Mouse (Mus musculus) hindbrain, postnatal 0 days (tissue): ENCODE data around the gene Cntn4. TPM values are rescaled to one million over a fixed set of nuclear protein-coding genes. Genes with fewer than 3 reads are reported as not detected.

Source experiments
- ATAC-seq: fragments of 200-750 bp; cut with Nextera tagmentation; 2 replicates; pipeline ENCODE4 v1.8.0; 2017; ENCODE audit warnings: mild to moderate bottlenecking, moderate TSS enrichment, moderate library complexity
- DNase-seq: peaks from one replicate; pipeline ENCODE4 v3.0.0-alpha.2; 2015; ENCODE audit warnings: low spot score
- H3K27ac ChIP-seq: fragments of 300-500 bp; sonication (generic); 2 replicates; pipeline ENCODE4 v1.5.1; 2014; ENCODE audit warnings: mild to moderate bottlenecking
- H3K27me3 ChIP-seq: fragments of 300-500 bp; sonication (generic); 2 replicates; pipeline ENCODE4 v1.6.1; 2014; ENCODE audit warnings: low read length, mixed read lengths; ENCODE audit not compliant: insufficient read depth
- H3K36me3 ChIP-seq: fragments of 300-500 bp; sonication (generic); 2 replicates; pipeline ENCODE4 v1.6.1; 2014; ENCODE audit warnings: low read length, mixed read lengths; ENCODE audit not compliant: insufficient read depth
- H3K4me1 ChIP-seq: fragments of 300-500 bp; sonication (generic); 2 replicates; pipeline ENCODE4 v1.6.1; 2014; ENCODE audit warnings: antibody characterized with exemption, low read length, mixed read lengths; ENCODE audit not compliant: insufficient read depth
- H3K4me2 ChIP-seq: fragments of 300-500 bp; sonication (generic); 2 replicates; pipeline ENCODE4 v1.6.1; 2014; ENCODE audit warnings: low read depth, mild to moderate bottlenecking, low read length, moderate library complexity, mixed read lengths
- H3K4me3 ChIP-seq: fragments of 300-500 bp; sonication (generic); 2 replicates; pipeline ENCODE4 v1.5.1; 2014; ENCODE audit warnings: low read length
- H3K9ac ChIP-seq: fragments of 300-500 bp; sonication (generic); replicated peaks from 2 replicates; pipeline ENCODE4 v1.6.1; 2014; ENCODE audit warnings: mild to moderate bottlenecking, low read length, moderate library complexity, mixed read lengths
- H3K9me3 ChIP-seq: fragments of 300-500 bp; sonication (generic); 2 replicates; pipeline ENCODE4 v1.6.1; 2016; ENCODE audit warnings: low read length, mixed read lengths
- CTCF ChIP-seq: IDR thresholded peaks from 2 replicates; pipeline ENCODE4 v1.5.1; 2016; ENCODE audit warnings: antibody characterized with exemption, control low read depth, low read depth
- WGBS: fragments of 180-500 bp; shearing (Covaris S2); extraction: QIAGEN DNeasy Blood & Tissue Kit; methylation state at CpG from one replicate; pipeline ENCODE4 v1.1.7; 2014; 5-methylcytosine and 5-hydroxymethylcytosine counted together
- polyA plus RNA-seq: library from polyadenylated mRNA; unstranded; fragments of >200 nt; fragmentation: Nextera tagmentation; extraction: Ambion mirVana; gene quantifications from 2 replicates; pipeline ENCODE4 v1.2.1, GENCODE M21; 2015
- total RNA-seq: library from RNA; depleted of rRNA; stranded (reverse); fragments of >200 nt; gene quantifications from 2 replicates; pipeline ENCODE4 v1.2.3, GENCODE M21; 2014

Cntn4 gene
- total and polyA plus RNA-seq, 2 experiments from 2014 or later = 17.3 to 21.5 TPM

DNA sequence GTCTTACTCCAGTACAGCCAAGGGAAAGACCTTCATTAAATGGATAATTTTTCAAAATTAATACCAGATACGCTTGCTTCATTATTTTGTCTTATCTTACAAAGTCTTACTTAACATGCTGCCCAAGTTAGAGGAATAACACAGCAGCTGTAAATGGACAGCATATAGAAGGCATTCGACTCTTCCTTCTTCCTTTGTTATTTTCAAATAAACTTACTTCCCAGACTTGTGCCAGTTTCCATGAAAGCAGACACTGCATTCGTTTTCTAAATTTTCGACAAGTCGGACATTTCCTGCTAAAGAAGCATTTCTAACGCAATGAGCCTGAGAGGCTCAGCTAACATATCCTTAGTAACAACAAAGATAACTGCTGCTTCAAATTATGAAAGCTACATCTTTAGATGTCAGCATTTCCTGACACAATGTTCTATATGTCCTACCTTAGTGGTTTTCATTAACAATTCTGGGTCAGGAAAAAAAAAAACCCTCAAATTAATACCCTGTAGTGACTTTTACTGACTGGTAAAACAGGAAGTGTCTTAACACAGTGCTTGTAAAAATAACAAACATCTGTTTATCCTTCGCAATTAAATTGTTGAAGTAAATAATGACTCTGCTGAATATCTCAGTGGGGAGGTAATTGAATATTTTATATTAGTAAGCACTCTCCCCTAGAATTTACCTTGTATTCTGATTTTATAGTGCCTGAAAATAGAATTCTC is 1068.4 kb downstream of the Cntn4 start:
- no peaks in the 10 kb centered on the region for H3K36me3 ChIP-seq
- H3K27ac ChIP-seq = no peak overlapping the region
- no peaks in the 10 kb centered on the region for H3K27me3 ChIP-seq
- H3K9ac ChIP-seq = no peak overlapping the region
- DNase-seq (no peak), ATAC-seq (no peak)
- H3K4me3 ChIP-seq = no peak overlapping the region
- no peaks in the 10 kb centered on the region for H3K4me1 ChIP-seq
- H3K4me2 ChIP-seq = no peak overlapping the region
- no peak for TF ChIP-seq CTCF
- 85% methylated on average over 7 of the region's 7 CpGs for WGBS
- H3K9me3 ChIP-seq = no peaks in the 10 kb centered on the region

DNA sequence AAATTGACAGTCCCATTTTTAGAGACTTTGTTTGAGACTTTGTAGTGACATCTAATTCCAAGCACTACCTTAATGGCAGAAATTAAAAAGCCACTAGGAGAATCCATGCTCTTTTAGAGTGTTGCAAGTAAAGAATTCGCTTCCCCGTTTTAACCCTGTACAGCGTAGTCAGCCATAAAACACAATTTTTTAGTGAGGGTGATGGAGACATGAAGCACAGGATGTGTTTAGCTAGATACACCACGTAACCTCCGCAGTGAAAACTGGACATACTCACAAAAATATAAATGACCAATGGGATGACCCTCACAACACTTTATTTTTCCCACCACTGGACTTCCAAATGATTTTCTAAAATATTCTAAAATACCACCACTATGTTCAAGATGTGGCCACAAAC is 1069.8 kb downstream of the Cntn4 start:
- Histone ChIP-seq H3K9ac (no peak overlapping the region), H3K4me2 (no peak overlapping the region), H3K4me3 (no peak overlapping the region), H3K4me1 (no peaks in the 10 kb centered on the region), H3K36me3 (no peaks in the 10 kb centered on the region), H3K27me3 (no peaks in the 10 kb centered on the region), H3K27ac (no peak overlapping the region), H3K9me3 (no peaks in the 10 kb centered on the region)
- DNase-seq (no peak), ATAC-seq (no peak)
- WGBS = 94% methylated on average over 5 of the region's 5 CpGs
- no peak for TF ChIP-seq CTCF

DNA sequence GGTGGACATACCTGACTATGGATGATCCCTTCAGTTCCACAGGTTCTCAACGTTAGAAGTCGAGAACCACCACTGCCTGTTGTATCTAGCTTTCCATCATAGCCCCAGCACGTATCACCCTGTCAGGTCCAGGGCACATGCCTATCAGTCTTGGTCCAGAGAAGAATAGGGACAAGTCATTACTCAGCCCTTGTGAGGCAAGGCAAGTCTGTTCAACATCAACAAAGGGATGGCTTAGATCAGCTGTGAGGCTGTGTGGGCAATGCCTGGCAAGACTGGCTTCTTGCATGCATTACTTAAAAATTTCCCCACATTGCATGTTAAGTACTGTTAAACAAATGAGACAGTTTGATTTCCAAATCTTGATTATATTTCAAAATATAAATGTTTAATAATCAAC is 1070.3 kb downstream of the Cntn4 start:
- Histone ChIP-seq H3K4me1 (no peaks in the 10 kb centered on the region), H3K4me2 (no peak overlapping the region), H3K4me3 (no peak overlapping the region), H3K27me3 (no peaks in the 10 kb centered on the region), H3K27ac (no peak overlapping the region), H3K36me3 (no peaks in the 10 kb centered on the region), H3K9me3 (no peaks in the 10 kb centered on the region), H3K9ac (no peak overlapping the region)
- no peak for DNase-seq
- no peak for TF ChIP-seq CTCF
- WGBS = 75% methylated on average over 3 of the region's 3 CpGs
- no peak for ATAC-seq
